Mouse (Mus musculus): ENCODE results near the gene Dctn1. TPM values are rescaled to one million over a fixed set of nuclear protein-coding genes. Genes with fewer than 3 reads are reported as not detected.

Gene Dctn1
- polyA plus RNA-seq, 1 experiment from 2014 or later = 75.0 TPM

- peak within 1 kb of the TSS; percentile 99 for H3K27ac ChIP-seq (ENCODE audit: low read depth, low read length)
- H3K4me2 ChIP-seq (replicated peaks; ENCODE audit: low read depth, low read length) = peak within 1 kb of the TSS; percentile 74
- no peaks in the 10 kb centered on the region; the same call in 1 of the 2 replicates for H3K36me3 ChIP-seq (ENCODE audit: control insufficient read depth, insufficient read depth, low read length)
- H3K9ac ChIP-seq (ENCODE audit: low read depth, low read length) = peak within 1 kb of the TSS; percentile 89
- 62% methylated on average over 7 of the region's 7 CpGs for WGBS
- no peaks in the 10 kb centered on the region for H3K27me3 ChIP-seq (ENCODE audit: control insufficient read depth, insufficient read depth, low read length)
- no peak for ATAC-seq (ENCODE audit: low FRiP score, low TSS enrichment)
- H3K4me1 ChIP-seq (ENCODE audit: control insufficient read depth, insufficient read depth, low read length) = peaks cover 34% of the 10 kb centered on the region
- no peaks in the 10 kb centered on the region for H3K9me3 ChIP-seq (ENCODE audit: control insufficient read depth, low read length)
- peak within 1 kb of the TSS; percentile 66 for H3K4me3 ChIP-seq (ENCODE audit: low read length)
Measured at GRCm38 (mm10) chr6:83134951-83135513, 30.7 kb upstream of the Dctn1 start, which contains the start of gene Rtkn. Rtkn (plus strand) TSS chr6:83135463.

GRCm38 (mm10) chr6:83135571-83136161 is 30.1 kb upstream of the Dctn1 start:
- Histone ChIP-seq H3K4me1 (ENCODE audit: control insufficient read depth, insufficient read depth, low read length) (peaks cover 34% of the 10 kb centered on the region), H3K4me3 (ENCODE audit: low read length) (peak overlapping the region; percentile 66), H3K27me3 (ENCODE audit: control insufficient read depth, insufficient read depth, low read length) (no peaks in the 10 kb centered on the region), H3K36me3 (ENCODE audit: control insufficient read depth, insufficient read depth, low read length) (no peaks in the 10 kb centered on the region; the same call in 1 of the 2 replicates), H3K27ac (ENCODE audit: low read depth, low read length) (peak overlapping the region; percentile 99), H3K9me3 (ENCODE audit: control insufficient read depth, low read length) (no peaks in the 10 kb centered on the region), H3K9ac (ENCODE audit: low read depth, low read length) (peak overlapping the region; percentile 89), H3K4me2 (replicated peaks; ENCODE audit: low read depth, low read length) (peak overlapping the region; percentile 74)
- 2% methylated on average over 37 of the region's 37 CpGs for WGBS
- ATAC-seq (ENCODE audit: low FRiP score, low TSS enrichment) = no peak

DNA sequence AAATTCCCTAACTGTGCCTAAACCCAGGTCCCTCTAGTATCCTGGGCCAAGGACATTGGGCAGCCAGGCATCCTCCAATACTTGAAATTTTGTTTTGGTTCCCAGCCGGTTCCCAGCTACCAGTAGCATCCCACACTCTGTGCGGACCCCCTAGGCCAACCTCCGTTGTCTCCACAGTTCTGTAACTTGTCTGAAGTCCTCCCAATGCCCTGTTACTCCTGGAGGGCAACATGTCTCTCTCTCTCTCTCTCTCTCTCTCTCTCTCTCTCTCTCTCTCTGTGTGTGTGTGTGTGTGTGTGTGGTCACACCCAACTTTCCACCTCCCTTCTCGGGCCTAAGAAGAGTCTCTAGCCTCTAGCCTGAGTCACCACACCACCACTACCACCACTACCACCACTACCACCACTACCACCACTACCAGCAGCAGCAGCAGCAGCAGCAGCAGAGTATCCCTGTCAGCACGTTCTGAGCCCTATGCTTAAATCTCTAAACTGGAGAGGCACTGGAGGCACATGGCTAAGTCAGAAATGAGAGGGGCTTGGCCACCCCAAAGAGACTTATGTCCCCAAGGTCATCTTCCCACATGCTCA is 29.3 kb upstream of the Dctn1 start:
- Histone ChIP-seq H3K4me2 (replicated peaks; ENCODE audit: low read depth, low read length) (peak overlapping the region; percentile 74), H3K36me3 (ENCODE audit: control insufficient read depth, insufficient read depth, low read length) (no peaks in the 10 kb centered on the region; the same call in 1 of the 2 replicates), H3K27me3 (ENCODE audit: control insufficient read depth, insufficient read depth, low read length) (no peaks in the 10 kb centered on the region), H3K4me1 (ENCODE audit: control insufficient read depth, insufficient read depth, low read length) (peaks cover 28% of the 10 kb centered on the region), H3K9ac (ENCODE audit: low read depth, low read length) (peak overlapping the region; percentile 89), H3K4me3 (ENCODE audit: low read length) (peak overlapping the region; percentile 66), H3K27ac (ENCODE audit: low read depth, low read length) (peak overlapping the region; percentile 99), H3K9me3 (ENCODE audit: control insufficient read depth, low read length) (no peaks in the 10 kb centered on the region)
- ATAC-seq (ENCODE audit: low FRiP score, low TSS enrichment) = peak; percentile 7; the same call in 1 of the 2 replicates
- WGBS = 14% methylated on average over 5 of the region's 5 CpGs

DNA sequence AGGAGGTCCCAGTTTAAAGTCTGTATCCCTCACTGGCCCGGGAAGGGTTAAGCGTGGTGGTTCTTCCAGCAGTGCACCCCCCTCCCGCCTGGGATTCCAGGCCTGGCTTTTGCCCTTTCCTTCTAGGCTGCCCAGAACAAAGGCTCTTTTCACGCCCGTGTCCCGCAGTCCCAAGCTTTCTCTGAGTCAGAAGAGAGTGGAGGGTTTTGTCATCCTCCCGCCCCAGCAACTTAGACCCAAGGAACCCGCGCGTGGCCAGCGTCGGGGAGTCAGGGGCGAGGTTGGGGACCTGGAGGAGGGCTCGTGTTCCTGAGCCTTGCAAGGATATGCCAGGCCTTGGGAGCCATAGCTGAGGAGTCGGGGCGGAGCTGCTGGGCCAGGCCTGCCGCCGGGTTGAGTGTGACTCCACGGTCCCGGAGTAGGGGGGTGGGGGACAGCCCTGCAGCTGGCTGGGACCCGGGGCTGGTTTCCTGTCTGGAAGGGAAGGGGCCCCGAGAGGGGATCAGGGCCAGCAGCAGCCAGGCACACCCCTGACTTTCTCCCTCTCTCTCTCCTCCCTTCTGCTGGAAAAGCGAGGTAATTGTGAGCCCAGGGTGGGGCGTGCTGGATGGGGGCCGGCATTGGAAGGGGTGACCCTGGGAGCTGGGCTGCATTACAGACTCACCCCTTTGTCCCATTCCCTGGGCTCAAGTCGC is 28.7 kb upstream of the Dctn1 start:
- peak; percentile 76 for ATAC-seq (ENCODE audit: low FRiP score, low TSS enrichment)
- H3K4me1 ChIP-seq (ENCODE audit: control insufficient read depth, insufficient read depth, low read length) = peaks cover 33% of the 10 kb centered on the region
- under 1% methylated on average over 25 of the region's 26 CpGs for WGBS

GRCm38 (mm10) chr6:83137576-83137950 is 28.2 kb upstream of the Dctn1 start:
- peak overlapping the region; percentile 74 for H3K4me2 ChIP-seq (replicated peaks; ENCODE audit: low read depth, low read length)
- no peaks in the 10 kb centered on the region for H3K9me3 ChIP-seq (ENCODE audit: control insufficient read depth, low read length)
- peak; percentile 84 for ATAC-seq (ENCODE audit: low FRiP score, low TSS enrichment)
- H3K36me3 ChIP-seq (ENCODE audit: control insufficient read depth, insufficient read depth, low read length) = no peaks in the 10 kb centered on the region; the same call in 1 of the 2 replicates
- peak overlapping the region; percentile 66 for H3K4me3 ChIP-seq (ENCODE audit: low read length)
- peak overlapping the region; percentile 99 for H3K27ac ChIP-seq (ENCODE audit: low read depth, low read length)
- H3K27me3 ChIP-seq (ENCODE audit: control insufficient read depth, insufficient read depth, low read length) = no peaks in the 10 kb centered on the region
- under 1% methylated on average over 12 of the region's 12 CpGs for WGBS
- H3K9ac ChIP-seq (ENCODE audit: low read depth, low read length) = peak overlapping the region; percentile 89
- peaks cover 38% of the 10 kb centered on the region for H3K4me1 ChIP-seq (ENCODE audit: control insufficient read depth, insufficient read depth, low read length)

More for the DNA sequence above, 28.7 kb upstream of the Dctn1 start:
- H3K36me3 ChIP-seq (ENCODE audit: control insufficient read depth, insufficient read depth, low read length) = no peaks in the 10 kb centered on the region; the same call in 1 of the 2 replicates
- H3K27ac ChIP-seq (ENCODE audit: low read depth, low read length) = peak overlapping the region; percentile 99
- peak overlapping the region; percentile 66 for H3K4me3 ChIP-seq (ENCODE audit: low read length)
- H3K4me2 ChIP-seq (replicated peaks; ENCODE audit: low read depth, low read length) = peak overlapping the region; percentile 74
- peak overlapping the region; percentile 89 for H3K9ac ChIP-seq (ENCODE audit: low read depth, low read length)
- no peaks in the 10 kb centered on the region for H3K27me3 ChIP-seq (ENCODE audit: control insufficient read depth, insufficient read depth, low read length)
- H3K9me3 ChIP-seq (ENCODE audit: control insufficient read depth, low read length) = no peaks in the 10 kb centered on the region

DNA sequence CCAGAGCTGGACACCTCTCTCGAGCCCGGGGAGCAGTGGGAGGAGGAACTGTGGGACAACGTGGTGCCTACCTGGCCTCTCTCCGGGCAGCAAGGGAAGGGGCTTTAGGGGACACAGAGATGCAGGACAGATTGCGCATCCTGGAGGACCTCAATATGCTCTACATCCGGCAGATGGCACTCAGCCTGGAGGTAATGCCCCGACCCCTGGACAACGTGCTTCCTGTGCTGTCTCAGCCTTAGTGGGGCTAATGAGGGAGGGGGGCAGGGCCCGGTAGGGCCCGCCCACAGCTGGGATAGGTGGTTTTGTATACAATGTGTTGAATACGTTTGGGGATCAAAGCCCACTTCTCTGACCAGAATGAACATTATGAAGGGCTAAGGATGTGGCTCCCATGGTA is 27.7 kb upstream of the Dctn1 start:
- Histone ChIP-seq H3K36me3 (ENCODE audit: control insufficient read depth, insufficient read depth, low read length) (peaks cover 2% of the 10 kb centered on the region; the same call in 1 of the 2 replicates), H3K27me3 (ENCODE audit: control insufficient read depth, insufficient read depth, low read length) (no peaks in the 10 kb centered on the region), H3K9ac (ENCODE audit: low read depth, low read length) (peak overlapping the region; percentile 89), H3K4me3 (ENCODE audit: low read length) (peak overlapping the region; percentile 66), H3K4me1 (ENCODE audit: control insufficient read depth, insufficient read depth, low read length) (peaks cover 38% of the 10 kb centered on the region), H3K4me2 (replicated peaks; ENCODE audit: low read depth, low read length) (peak overlapping the region; percentile 74), H3K9me3 (ENCODE audit: control insufficient read depth, low read length) (no peaks in the 10 kb centered on the region), H3K27ac (ENCODE audit: low read depth, low read length) (peak overlapping the region; percentile 99)
- under 1% methylated on average over 11 of the region's 11 CpGs for WGBS
- peak; percentile 51 for ATAC-seq (ENCODE audit: low FRiP score, low TSS enrichment)

- Histone ChIP-seq H3K27me3 (ENCODE audit: control insufficient read depth, insufficient read depth, low read length) (no peaks in the 10 kb centered on the region), H3K4me2 (replicated peaks; ENCODE audit: low read depth, low read length) (no peak overlapping the region), H3K27ac (ENCODE audit: low read depth, low read length) (no peak overlapping the region), H3K36me3 (ENCODE audit: control insufficient read depth, insufficient read depth, low read length) (peaks cover 3% of the 10 kb centered on the region; the same call in 1 of the 2 replicates), H3K9ac (ENCODE audit: low read depth, low read length) (no peak overlapping the region), H3K9me3 (ENCODE audit: control insufficient read depth, low read length) (no peaks in the 10 kb centered on the region), H3K4me1 (ENCODE audit: control insufficient read depth, insufficient read depth, low read length) (peaks cover 32% of the 10 kb centered on the region), H3K4me3 (ENCODE audit: low read length) (no peak overlapping the region)
- ATAC-seq (ENCODE audit: low FRiP score, low TSS enrichment) = no peak
- 96% methylated on average over 8 of the region's 8 CpGs for WGBS
Measured at GRCm38 (mm10) chr6:83140044-83140443, 25.7 kb upstream of the Dctn1 start.

DNA sequence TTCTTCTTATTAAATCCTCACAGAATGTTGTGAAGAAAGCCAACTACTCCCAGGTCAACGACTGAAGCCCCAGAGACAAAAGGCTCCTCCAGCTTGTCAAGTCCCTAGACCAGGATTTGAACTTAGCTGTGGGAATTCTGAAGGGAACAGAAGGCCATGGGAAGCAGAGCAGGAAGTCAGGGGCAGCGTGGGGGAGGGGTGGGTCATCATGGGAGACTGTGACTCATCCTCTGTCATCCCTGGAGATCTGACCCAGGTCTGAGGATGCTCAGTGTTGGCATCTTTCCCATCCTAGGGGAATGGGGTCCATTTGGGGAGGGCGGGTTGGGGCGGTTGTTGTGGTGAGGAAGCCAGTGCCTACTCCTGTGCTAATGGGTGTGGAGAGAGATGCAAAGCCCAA is 24.1 kb upstream of the Dctn1 start:
- 46% methylated on average over 4 of the region's 4 CpGs for WGBS
- no peak for ATAC-seq (ENCODE audit: low FRiP score, low TSS enrichment)
- Histone ChIP-seq H3K36me3 (ENCODE audit: control insufficient read depth, insufficient read depth, low read length) (peaks cover 3% of the 10 kb centered on the region; the same call in 1 of the 2 replicates), H3K27ac (ENCODE audit: low read depth, low read length) (no peak overlapping the region), H3K4me1 (ENCODE audit: control insufficient read depth, insufficient read depth, low read length) (peaks cover 24% of the 10 kb centered on the region), H3K9me3 (ENCODE audit: control insufficient read depth, low read length) (no peaks in the 10 kb centered on the region), H3K4me2 (replicated peaks; ENCODE audit: low read depth, low read length) (peak overlapping the region; percentile 61), H3K9ac (ENCODE audit: low read depth, low read length) (no peak overlapping the region), H3K27me3 (ENCODE audit: control insufficient read depth, insufficient read depth, low read length) (no peaks in the 10 kb centered on the region), H3K4me3 (ENCODE audit: low read length) (no peak overlapping the region)

All from kidney, embryonic 14.5 days (tissue).